Mouse (Mus musculus) cerebellum, adult 11 months (tissue): Measurements from ENCODE around the gene Krtap4-7.
"Not testable (repeated sequence)": the region's sequence is repeated elsewhere in the genome, so short reads cannot be mapped to it uniquely, and the experiment has no call there.

Experiments
- DNase-seq: peaks from one replicate; pipeline ENCODE4 v3.0.0; 2022

Gene Krtap4-7

DNA sequence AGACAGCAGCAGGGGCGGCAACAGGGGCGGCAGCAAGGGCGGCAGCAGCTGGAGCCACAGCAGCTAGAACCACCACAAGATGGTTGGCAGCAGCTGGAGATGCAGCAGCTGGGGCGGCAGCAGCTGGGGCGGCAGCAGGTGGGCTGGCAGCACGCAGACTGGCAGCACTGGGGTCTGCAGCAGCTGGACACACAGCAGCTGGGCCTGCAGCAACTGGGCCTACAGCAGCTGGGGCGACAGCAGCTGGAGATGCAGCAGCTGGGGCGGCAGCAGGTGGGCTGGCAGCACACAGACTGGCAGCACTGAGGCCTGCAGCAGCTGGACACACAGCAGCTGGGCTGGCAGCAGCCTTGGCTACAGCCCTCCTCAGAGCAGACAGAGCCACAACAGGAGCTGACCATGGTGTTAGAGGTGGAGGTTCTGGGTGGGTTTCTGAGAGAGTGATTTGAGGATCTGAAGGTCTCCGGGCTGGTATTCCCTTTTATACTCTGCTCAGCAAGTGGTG is at the start of gene Krtap4-7:
Krtap4-7 (minus strand) TSS at position 455 of the 505 bp plus-strand sequence.
- not testable (repeated sequence) for DNase-seq

DNA sequence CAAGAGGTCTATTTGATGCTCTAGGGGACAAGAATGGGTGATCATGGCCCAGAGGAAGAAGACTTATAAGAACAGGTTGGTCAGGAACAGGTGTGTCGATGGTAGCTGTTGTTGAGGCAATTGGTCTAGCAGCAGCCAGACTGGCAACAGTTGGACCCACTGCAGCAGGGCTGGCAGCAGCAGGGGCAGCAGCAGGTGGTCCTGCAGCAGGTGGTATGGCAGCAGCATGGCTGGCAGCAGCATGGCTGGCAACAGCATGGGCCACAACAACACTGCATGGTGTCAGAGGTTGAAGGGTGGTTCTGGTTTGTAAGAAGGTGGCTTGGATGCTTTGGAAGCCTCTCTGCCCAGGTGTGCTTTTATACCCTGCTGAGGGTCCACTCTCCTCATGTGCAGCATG is 46.6 kb upstream of the Krtap4-7 start, which contains the start of gene Gm14190:
Gm14190 (minus strand) TSS at position 278 of the 400 bp plus-strand sequence.
- DNase-seq: no peak

DNA sequence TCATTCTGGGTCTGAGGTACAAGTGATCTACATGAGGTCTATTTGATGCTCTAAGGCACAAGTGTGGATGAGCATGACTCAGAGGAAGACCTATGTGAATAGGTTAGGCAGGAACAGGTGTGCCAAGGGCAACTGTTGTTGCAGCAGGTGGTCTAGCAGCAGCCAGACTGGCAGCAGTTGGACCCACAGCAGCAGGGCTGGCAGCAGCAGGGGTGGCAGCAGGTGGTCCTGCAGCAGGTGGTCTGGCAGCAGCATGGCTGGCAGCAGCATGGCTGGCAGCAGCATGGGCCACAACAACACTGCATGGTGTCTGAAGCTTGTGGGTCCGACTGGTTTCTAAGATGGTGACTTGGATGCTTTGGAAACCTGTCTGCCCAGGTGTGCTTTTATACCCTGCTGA is 41.3 kb upstream of the Krtap4-7 start:
- DNase-seq: not testable (repeated sequence)

DNA sequence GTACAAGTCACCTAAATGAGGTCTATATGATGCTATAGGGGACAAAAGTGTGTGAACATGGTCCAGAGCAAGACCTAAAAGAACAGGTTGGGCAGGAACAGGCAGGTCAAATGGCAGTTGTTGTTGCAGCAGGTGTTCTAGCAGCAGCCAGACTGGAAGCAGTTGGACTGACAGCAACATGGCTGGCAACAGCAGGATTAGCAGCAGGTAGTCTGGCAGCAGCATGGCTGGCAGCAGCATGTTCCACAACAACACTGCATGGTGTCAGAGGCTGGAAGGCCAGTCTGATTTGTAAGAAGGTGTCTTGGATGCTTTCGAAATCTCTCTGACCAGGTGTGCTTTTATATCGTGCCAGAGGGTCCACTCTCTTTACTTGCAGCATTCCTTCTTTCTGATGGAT is 39.6 kb upstream of the Krtap4-7 start:
- no peak for DNase-seq

DNA sequence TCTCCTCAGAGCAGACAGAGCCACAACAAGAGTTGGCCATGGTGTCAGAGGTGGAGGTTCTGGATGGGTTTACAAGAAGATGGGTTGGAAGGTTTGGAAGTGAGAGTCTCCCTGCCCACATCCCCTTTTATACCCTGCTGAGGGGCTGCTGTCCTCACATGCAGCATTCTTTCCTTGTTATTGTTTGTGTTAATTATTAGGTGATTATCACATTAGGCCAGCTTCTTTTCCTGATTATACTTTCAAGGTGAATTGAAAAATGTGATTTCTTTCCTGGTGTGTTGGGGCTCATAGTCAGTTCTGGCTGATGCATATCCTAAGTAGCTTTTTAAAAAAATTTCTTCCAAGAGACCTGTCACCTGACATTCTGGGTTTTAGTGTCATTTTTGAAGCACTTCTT is 22.0 kb upstream of the Krtap4-7 start, which contains the start of gene Krtap4-6:
Krtap4-6 (minus strand) TSS at position 101 of the 400 bp plus-strand sequence.
- no peak for DNase-seq

DNA sequence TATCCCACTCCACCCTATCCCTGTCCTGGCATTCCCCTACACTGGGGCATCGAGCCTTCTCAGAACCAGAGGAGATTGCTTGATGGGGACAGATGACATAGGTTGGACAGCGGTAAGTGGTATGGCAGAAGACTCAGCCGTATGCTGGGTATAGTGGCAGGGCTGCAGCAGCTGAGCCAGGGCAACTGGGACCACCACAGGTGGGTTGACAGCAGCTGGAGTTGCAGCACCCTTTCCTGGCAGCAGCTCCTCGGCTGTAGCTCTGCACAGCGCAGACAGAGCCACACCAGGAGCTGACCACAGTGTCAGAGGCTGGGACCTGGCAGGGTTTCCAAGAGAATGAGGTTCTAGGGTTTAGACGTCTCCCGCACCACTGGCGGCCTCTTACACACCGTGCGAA is 18.9 kb upstream of the Krtap4-7 start:
- DNase-seq: no peak

DNA sequence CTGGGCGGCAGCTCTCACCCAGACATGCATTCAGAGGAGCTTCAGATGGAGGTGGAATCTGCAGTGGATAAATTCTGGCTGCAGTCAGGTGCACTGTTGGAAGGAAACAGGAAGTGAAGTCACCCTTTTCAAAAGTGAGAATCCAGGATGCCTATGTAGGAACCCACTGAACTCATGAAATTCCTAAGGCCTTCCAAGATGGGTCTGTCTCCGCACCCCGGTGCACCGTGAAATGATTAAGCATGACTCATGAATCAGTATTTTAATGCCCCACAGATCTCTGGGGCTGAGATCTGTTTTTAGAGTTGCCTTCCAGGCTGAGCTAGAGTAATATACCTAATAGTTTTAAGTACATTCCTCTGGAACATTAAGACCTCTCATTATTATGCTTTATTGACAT is 15.4 kb upstream of the Krtap4-7 start:
- DNase-seq: no peak

DNA sequence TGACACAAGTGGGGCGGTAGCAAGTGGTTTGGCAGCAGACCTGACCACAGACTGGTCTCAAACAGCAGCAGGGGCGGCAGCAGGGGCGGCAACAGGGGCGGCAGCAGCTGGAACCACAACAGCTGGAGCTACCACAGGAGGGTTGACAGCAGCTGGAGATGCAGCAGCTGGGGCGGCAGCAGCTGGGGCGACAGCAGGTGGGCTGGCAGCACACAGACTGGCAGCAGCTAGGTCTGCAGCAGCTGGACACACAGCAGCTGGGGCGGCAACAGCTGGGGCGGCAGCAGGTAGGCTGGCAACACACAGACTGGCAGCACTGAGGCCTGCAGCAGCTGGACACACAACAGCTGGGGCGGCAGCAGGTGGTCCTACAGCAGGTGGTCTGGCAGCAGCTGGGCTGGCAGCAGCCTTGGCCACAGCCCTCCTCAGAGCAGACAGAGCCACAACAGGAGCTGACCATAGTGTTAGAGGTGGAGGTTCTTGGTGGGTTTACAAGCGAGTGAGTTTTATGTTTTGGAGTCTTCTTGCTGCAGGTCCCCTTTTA is 14.7 kb upstream of the Krtap4-7 start, which contains the start of gene Gm11563:
Gm11563 (minus strand) TSS at position 494 of the 544 bp plus-strand sequence.
- not testable (repeated sequence) for DNase-seq

DNA sequence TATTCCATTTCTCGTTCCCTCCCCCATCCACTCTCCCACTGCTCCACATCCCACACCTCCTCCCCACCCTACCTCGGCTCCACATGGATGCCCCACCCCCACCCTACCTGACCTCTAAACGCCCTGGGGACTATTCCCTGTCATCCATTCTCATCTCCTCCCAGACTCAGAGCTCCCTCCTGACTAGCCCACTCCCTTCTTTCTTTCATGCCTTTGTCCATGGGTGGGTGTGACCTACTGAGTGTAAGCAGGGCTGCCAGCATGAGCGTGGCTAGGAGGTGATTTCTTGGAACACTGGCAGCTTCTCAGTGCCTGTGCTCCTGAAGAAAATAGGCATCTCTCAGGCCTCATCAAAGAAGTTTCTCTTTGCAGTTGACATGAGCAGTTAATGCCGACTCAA is 13.2 kb upstream of the Krtap4-7 start:
- no peak for DNase-seq

DNA sequence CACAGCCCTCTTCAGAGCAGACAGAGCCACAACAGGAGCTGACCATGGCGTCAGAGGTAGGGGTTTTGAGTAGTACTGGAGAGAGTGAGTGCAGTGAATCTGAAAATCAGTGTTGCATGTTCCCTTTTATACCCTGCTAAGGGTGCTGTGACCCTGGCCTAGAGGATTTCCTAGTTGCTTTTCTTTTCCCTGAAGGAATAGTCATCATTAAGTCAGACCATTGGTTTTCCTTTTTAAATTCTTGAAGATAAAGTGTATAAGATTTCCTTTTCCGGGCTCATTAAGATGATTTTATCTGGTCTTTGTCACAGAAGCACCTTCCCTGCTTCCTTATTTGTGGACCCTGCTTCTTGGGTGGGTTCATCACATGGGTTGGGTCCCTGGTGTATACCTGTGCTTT is 6.2 kb upstream of the Krtap4-7 start, which contains the start of gene Gm11555:
Gm11555 (minus strand) TSS at position 101 of the 400 bp plus-strand sequence.
- DNase-seq: no peak

DNA sequence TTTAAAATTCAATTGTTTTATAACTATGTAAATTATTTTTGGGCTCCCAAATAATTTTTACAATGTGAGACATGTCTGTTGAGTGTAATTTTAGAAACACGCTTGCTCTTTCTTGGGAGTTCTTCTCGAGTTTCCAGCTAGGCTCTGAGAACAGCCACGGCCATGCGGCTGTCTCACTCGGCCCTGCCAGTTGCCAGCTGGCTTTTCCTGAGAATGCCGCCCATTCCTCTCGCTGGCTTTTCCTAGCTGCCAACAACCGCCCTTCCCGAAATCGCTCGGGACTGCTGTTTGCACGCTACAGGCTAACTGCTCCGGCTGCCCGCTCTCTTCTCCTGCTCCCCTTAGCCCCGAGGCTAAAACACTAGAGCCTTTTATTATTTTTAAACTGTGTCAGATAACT is 2.6 kb upstream of the Krtap4-7 start:
- DNase-seq: no peak

DNA sequence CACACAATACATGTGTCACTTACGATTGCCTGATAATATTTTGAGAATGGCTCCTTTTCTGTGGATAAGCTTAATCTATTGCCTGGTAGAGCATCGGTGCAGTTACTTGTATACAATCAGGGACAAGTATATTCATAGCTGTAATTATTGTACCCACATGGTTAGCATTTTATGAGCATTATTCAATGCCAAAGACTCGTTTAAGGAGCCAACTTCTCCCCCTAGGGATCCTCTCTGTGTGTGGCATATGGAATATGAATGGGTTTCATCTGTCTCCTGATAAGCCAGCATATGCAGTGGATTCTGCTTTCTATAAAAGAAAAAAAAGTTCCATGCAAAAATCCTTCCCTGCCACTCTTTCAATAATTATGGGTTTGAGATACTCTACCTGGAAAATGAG is 462 bp upstream of the Krtap4-7 start:
- no peak for DNase-seq

DNA sequence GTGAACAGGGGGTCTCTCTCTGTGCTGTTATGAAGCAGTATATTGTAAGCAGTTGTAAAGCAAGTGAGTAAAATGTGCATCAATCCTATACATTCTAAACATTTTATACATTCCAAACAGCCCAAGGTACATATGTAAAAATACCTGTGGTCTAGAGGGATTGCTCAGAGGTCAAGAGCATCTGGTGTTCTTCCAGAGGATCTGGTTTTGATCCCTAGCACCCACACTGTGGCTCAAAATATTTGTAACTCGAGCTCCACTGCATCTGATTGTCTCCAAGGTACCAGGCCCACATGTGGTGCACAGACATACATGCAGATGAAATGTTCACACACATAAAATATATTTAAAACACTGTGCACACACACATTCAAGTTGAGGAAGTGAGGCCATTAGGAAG is 3.0 kb downstream of the Krtap4-7 start:
- DNase-seq: no peak

DNA sequence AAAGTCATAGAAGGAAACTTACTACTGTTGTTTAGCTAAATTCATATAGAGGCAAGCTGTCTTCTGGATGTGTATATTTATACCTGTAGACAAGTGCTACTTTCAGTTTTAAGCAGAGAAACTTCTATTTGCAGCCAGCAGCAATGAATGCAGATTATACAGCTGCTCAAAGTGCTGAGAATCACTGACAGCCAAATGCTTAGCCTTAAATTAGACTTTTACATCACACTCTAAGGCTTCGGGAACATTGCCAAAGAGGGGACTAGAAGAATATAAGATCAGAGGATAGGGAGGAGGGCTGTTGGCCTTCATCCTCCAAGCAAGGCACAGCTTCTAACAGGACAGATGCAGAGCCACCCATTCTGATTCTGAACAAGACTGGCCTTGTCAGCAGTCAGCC is 6.8 kb downstream of the Krtap4-7 start:
- DNase-seq: no peak

DNA sequence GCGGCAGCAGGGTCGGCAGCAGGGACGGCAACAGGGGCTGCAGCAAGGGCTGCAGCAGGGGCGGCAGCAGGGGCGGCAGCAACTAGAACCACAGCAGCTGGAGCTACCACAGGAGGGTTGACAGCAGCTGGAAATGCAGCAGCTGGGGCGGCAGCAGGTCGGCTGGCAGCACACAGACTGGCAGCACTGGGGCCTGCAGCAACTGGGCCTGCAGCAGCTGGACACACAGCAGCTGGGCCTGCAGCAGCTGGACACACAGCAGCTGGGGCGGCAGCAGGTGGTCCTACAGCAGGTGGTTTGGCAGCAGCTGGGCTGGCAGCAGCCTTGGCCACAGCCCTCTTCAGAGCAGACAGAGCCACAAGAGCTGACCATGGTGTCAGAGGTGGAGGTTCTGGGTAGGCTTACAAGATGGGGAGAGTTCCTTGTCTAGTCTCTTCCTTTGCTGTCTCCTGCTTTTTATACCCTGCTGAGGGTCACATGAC is 9.2 kb downstream of the Krtap4-7 start, which contains the start of gene Krtap4-2:
Krtap4-2 (minus strand) TSS at position 432 of the 482 bp plus-strand sequence.
- no peak for DNase-seq

DNA sequence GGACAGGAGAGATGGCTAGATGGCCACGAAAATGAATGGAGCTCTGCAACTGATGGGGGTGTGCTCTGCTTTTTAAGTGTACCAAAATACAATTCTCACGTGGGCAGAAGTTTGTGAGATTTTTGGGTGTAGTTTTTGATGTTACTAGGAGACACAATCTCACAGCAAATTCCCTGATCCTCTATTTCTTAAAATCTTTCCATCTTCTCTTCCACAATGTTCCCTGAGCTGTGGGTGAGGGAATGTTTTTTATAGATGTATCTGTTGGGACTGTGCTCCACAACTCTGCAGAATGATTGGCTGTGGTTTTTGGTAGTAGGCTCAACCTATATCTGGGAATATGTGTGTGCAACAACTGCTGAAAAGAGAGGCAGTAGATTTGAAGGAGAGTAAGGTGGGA is 10.6 kb downstream of the Krtap4-7 start:
- DNase-seq: no peak

DNA sequence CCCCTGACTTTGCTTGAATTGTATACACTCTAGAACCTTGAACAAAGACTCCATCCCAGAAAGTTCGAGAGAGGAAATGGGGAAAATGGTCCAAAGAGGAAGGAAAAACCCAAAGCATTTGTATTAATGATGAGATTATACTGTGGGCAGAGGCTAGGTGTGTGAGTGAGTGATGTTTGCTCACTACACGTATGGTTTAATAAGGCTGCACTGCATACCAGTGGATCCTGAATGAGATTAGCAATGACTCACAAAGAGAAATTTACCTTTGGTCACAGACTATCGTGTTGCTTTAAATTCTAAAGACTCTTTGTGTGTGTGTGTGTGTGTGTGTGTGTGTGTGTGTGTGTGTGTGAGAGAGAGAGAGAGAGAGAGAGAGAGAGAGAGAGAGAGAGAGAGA is 13.0 kb downstream of the Krtap4-7 start:
- DNase-seq: no peak

DNA sequence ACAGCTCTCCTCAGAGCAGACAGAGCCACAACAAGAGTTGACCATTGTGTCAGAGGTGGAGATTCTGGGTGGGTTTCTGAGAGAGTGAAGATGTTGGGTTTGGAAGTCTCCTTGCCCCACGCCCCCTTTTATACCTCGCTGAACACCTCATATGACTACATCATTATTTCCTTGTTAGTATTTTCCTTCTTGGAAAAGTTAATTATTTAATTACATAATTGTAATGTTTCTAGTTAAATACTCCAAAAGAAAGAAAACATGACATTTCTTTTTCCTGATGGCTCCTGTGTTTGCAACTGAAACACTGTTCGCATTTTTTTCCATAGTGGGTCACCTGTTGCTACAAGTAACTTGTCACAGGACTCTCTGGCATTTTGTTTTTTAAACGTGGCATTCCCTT is 15.8 kb downstream of the Krtap4-7 start, which contains the start of gene Krtap4-1:
Krtap4-1 (minus strand) TSS at position 101 of the 400 bp plus-strand sequence.
- DNase-seq: no peak

DNA sequence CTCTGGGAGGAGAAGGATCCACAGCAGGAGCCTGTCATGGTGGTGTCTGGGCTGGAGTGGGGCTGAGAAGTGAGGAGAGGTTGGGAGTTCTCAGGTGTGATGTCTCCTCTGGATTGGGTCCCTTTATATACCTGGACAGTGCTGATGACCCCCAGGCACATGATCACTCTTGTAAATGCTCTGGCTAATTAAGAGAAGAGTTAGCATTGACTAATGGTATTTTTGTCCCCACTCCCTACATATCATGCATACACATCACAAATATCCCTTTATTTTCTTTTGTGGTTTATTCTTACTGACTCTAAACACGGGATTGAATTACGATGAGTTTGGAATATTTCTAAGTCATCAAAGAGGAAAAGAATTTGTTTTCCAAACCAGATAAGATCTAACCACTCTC is 23.6 kb downstream of the Krtap4-7 start, which contains the start of gene Gm11562:
Gm11562 (minus strand) TSS at position 101 of the 400 bp plus-strand sequence.
- DNase-seq: no peak

DNA sequence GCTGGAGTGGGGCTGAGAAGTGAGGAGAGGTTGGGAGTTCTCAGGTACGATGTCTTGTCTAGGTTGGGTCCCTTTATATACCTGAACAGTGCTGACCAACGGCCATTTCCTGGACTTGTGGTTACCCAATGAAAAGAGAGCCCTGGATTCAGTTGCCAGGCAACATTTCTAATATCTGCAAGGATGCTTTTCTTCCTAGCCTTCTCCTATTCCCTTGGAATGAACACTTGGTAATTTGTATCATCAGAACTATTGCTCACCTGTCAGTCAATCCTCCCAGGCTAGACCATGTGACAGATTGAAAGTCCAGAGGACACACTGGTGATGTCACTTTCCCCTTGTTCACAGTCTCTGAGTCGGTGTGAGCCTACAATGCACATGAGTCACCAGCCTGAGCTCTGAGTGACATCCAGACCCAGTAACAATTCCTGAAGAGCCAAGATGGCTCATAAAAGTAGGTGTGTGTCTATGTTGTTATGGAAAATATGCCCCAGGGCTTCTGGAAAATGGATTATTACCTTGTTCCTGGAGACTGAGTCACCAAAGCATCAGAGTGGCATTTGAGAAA is 29.0 kb downstream of the Krtap4-7 start, which contains the start of gene Krtap2-4:
Krtap2-4 (minus strand) TSS at position 51 of the 568 bp plus-strand sequence.
- no peak for DNase-seq

DNA sequence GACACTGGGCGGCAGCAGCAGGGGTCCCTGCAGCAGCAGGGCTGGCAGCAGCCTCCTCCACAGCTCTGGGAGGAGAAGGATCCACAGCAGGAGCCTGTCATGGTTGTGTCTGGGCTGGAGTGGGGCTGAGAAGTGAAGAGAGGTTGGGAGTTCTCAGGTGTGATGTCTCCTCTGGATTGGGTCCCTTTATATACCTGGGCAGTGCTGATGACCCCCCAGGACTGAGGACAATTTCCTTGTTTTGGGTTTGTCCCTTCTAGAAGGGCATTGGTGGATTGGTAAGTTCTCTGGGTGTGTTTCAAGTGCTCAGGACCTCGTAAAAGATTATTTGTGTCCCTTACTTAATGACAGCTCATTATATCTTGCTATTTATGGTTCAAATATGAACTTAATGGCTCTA is 33.8 kb downstream of the Krtap4-7 start, which contains the start of gene Gm11937:
Gm11937 (minus strand) TSS at position 101 of the 400 bp plus-strand sequence.
- DNase-seq: not testable (repeated sequence)

DNA sequence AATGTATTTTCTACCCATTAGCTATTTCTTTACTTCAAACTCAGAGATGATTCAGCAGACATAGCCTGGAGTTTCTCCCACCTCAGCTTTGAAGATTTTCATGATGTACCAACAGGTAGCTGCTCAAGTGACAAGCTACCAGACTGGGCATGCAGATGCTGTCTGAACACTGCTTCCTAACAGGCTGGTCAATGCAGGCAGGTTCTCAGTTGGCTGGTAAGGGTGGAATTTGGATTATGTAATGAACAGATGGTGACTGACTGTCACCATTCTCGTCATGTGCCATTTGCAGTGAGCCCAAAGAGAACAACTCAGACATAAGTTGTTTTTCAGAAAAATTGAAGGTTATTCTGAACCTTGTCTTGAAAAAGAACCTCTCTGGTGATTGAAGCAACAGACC is 34.8 kb downstream of the Krtap4-7 start:
- peak; percentile 9 for DNase-seq

DNA sequence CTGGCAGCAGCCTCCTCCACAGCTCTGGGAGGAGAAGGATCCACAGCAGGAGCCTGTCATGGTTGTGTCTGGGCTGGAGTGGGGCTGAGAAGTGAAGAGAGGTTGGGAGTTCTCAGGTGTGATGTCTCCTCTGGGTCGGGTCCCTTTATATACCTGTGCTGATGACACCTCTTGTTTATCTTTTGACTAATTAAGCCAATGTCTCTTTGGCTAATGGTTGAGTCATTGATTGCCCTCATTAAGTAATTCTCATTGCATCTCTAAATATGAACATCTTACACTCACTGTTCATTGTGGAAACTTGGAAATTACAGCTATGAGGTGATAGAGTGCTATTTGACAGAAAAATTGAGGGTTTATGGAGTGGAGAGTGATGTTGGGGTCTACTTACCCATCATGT is 40.7 kb downstream of the Krtap4-7 start, which contains the start of gene Gm11938:
Gm11938 (minus strand) TSS at position 101 of the 400 bp plus-strand sequence.
- DNase-seq: not testable (repeated sequence)

DNA sequence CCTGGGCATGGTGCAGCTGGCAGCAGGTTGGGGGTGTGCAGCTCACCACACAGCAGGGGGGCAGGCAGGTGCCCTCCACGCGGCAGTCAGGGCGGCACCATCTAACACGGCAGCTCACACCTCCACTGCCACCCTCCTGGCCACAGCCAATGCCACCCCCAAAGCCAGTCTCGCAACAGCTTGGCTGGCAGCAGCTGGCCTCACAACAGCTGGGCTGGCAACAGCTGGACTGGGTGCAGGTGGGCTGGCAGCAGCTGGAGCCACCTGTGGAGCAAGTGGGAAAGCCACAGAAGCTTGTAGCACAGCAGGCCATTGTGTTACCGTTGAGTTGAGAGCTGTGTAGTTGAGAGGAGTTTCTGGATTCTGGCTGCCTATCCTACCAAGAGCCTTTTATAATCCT is 46.1 kb downstream of the Krtap4-7 start, which contains the start of gene Krtap9-3:
Krtap9-3 (minus strand) TSS at position 364 of the 400 bp plus-strand sequence.
- DNase-seq: not testable (repeated sequence)
